Mouse (Mus musculus) kidney, embryonic 15.5 days (tissue): ENCODE results near the gene 4930432M17Rik. TPM values are rescaled to one million over a fixed set of nuclear protein-coding genes. Genes with fewer than 3 reads are reported as not detected.
A peak's percentile ranks its signal among the peaks of the same experiment; 100 is the strongest.

Experiments
- ATAC-seq: fragments of 200-750 bp; cut with Nextera tagmentation; replicated peaks from 2 replicates; pipeline ENCODE4 v1.8.0; 2017; ENCODE audit warnings: moderate TSS enrichment; ENCODE audit not compliant: low FRiP score
- H3K27ac ChIP-seq: fragments of 300-500 bp; sonication (generic); 2 replicates; pipeline ENCODE4 v1.5.1; 2015; ENCODE audit warnings: mild to moderate bottlenecking, inconsistent platforms
- H3K27me3 ChIP-seq: fragments of 300-500 bp; sonication (generic); 2 replicates; pipeline ENCODE4 v1.6.1; 2015; ENCODE audit warnings: inconsistent platforms
- H3K36me3 ChIP-seq: fragments of 300-500 bp; sonication (generic); 2 replicates; pipeline ENCODE4 v1.6.1; 2015; ENCODE audit warnings: inconsistent platforms
- H3K4me1 ChIP-seq: fragments of 300-500 bp; sonication (generic); 2 replicates; pipeline ENCODE4 v1.6.1; 2015; ENCODE audit warnings: inconsistent platforms
- H3K4me2 ChIP-seq: fragments of 300-500 bp; sonication (generic); 2 replicates; pipeline ENCODE4 v1.6.1; 2015; ENCODE audit warnings: moderate library complexity, mild to moderate bottlenecking, inconsistent platforms
- H3K4me3 ChIP-seq: fragments of 300-500 bp; sonication (generic); replicated peaks from 2 replicates; pipeline ENCODE4 v1.5.1; 2015; ENCODE audit warnings: mild to moderate bottlenecking, inconsistent platforms
- H3K9ac ChIP-seq: fragments of 300-500 bp; sonication (generic); 2 replicates; pipeline ENCODE4 v1.6.1; 2015; ENCODE audit warnings: mild to moderate bottlenecking, inconsistent platforms
- H3K9me3 ChIP-seq: fragments of 300-500 bp; sonication (generic); replicated peaks from 2 replicates; pipeline ENCODE4 v1.6.1; 2016; ENCODE audit warnings: inconsistent platforms
- WGBS: fragments of 180-500 bp; shearing (Covaris S2); methylation state at CpG from one replicate; pipeline ENCODE4 v1.1.7; 2015; ENCODE audit warnings: mixed read lengths; 5-methylcytosine and 5-hydroxymethylcytosine counted together
- polyA plus RNA-seq: library from polyadenylated mRNA; unstranded; fragments of >200 nt; fragmentation: Nextera tagmentation; extraction: Ambion mirVana; gene quantifications from 2 replicates; pipeline ENCODE4 v1.2.1, GENCODE M21; 2015

The 4930432M17Rik gene
- polyA plus RNA-seq, 1 experiment from 2014 or later, result not detected

GRCm38 (mm10) chr3:121697169-121697568 lies 26.6 kb downstream of the 4930432M17Rik start:
- H3K4me1 ChIP-seq, result 0 out of 2 replicates have a peak, but pooled peaks cover 2% of the 10 kb centered on the region
- no peak overlapping the region for H3K9ac ChIP-seq
- no peak overlapping the region for H3K27ac ChIP-seq
- 88% methylated on average over 7 of the region's 7 CpGs for WGBS
- no peak for ATAC-seq
- H3K27me3 ChIP-seq, result no peaks in the 10 kb centered on the region
- H3K9me3 ChIP-seq, result no peaks in the 10 kb centered on the region
- H3K36me3 ChIP-seq, result no peaks in the 10 kb centered on the region
- H3K4me3 ChIP-seq, result no peak overlapping the region
- no peak overlapping the region for H3K4me2 ChIP-seq

- H3K36me3 ChIP-seq, result no peaks in the 10 kb centered on the region
- H3K4me1 ChIP-seq, result 0 out of 2 replicates have a peak, but pooled peaks cover 2% of the 10 kb centered on the region
- H3K27me3 ChIP-seq, result no peaks in the 10 kb centered on the region
- no peak overlapping the region for H3K4me2 ChIP-seq
- H3K9ac ChIP-seq, result no peak overlapping the region
- no peak overlapping the region for H3K27ac ChIP-seq
- no peak for ATAC-seq
- WGBS, result 80% methylated on average over 4 of the region's 4 CpGs
- H3K9me3 ChIP-seq, result no peaks in the 10 kb centered on the region
- no peak overlapping the region for H3K4me3 ChIP-seq
These were observed 28.8 kb downstream of the 4930432M17Rik start for GRCm38 (mm10) chr3:121699401-121699800.

GRCm38 (mm10) chr3:121699849-121700248 lies 29.3 kb downstream of the 4930432M17Rik start:
- Histone ChIP-seq H3K36me3 (no peaks in the 10 kb centered on the region), H3K9me3 (no peaks in the 10 kb centered on the region), H3K27me3 (no peaks in the 10 kb centered on the region), H3K27ac (no peak overlapping the region), H3K4me3 (no peak overlapping the region), H3K4me2 (no peak overlapping the region), H3K9ac (no peak overlapping the region), H3K4me1 (0 out of 2 replicates have a peak, but pooled peaks cover 2% of the 10 kb centered on the region)
- no peak for ATAC-seq
- WGBS, result 88% methylated on average over 4 of the region's 4 CpGs

GRCm38 (mm10) chr3:121700364-121700952 lies 29.9 kb downstream of the 4930432M17Rik start:
- ATAC-seq, result no peak
- 54% methylated on average over 8 of the region's 8 CpGs for WGBS

GRCm38 (mm10) chr3:121703155-121703879 lies 32.8 kb downstream of the 4930432M17Rik start:
- 0 out of 2 replicates have a peak, but pooled peaks cover 2% of the 10 kb centered on the region for H3K4me1 ChIP-seq
- no peak for ATAC-seq
- no peak overlapping the region for H3K4me2 ChIP-seq
- H3K36me3 ChIP-seq, result no peaks in the 10 kb centered on the region
- H3K9ac ChIP-seq, result no peak overlapping the region
- no peaks in the 10 kb centered on the region for H3K9me3 ChIP-seq
- WGBS, result 86% methylated on average over 7 of the region's 7 CpGs
- no peak overlapping the region for H3K27ac ChIP-seq
- no peaks in the 10 kb centered on the region for H3K27me3 ChIP-seq
- H3K4me3 ChIP-seq, result no peak overlapping the region

More at GRCm38 (mm10) chr3:121700364-121700952, 29.9 kb downstream of the 4930432M17Rik start:
- no peak overlapping the region for H3K9ac ChIP-seq
- no peaks in the 10 kb centered on the region for H3K9me3 ChIP-seq
- H3K36me3 ChIP-seq, result no peaks in the 10 kb centered on the region
- H3K4me2 ChIP-seq, result no peak overlapping the region
- no peaks in the 10 kb centered on the region for H3K27me3 ChIP-seq
- no peak overlapping the region for H3K4me3 ChIP-seq
- H3K4me1 ChIP-seq, result 0 out of 2 replicates have a peak, but pooled peaks cover 2% of the 10 kb centered on the region
- no peak overlapping the region for H3K27ac ChIP-seq

- H3K4me2 ChIP-seq, result no peak overlapping the region
- no peak overlapping the region for H3K27ac ChIP-seq
- H3K9ac ChIP-seq, result no peak overlapping the region
- H3K9me3 ChIP-seq, result no peaks in the 10 kb centered on the region
- no peaks in the 10 kb centered on the region for H3K27me3 ChIP-seq
- H3K4me3 ChIP-seq, result no peak overlapping the region
- WGBS, result 81% methylated on average over 3 of the region's 3 CpGs
- H3K4me1 ChIP-seq, result 0 out of 2 replicates have a peak, but pooled peaks cover 2% of the 10 kb centered on the region
- ATAC-seq, result no peak
- no peaks in the 10 kb centered on the region for H3K36me3 ChIP-seq
These were observed 33.3 kb downstream of the 4930432M17Rik start for GRCm38 (mm10) chr3:121703880-121704243.

GRCm38 (mm10) chr3:121706087-121706486 lies 35.5 kb downstream of the 4930432M17Rik start:
- no peaks in the 10 kb centered on the region for H3K4me1 ChIP-seq
- H3K4me3 ChIP-seq, result no peak overlapping the region
- H3K27ac ChIP-seq, result no peak overlapping the region
- ATAC-seq, result no peak
- H3K9me3 ChIP-seq, result no peaks in the 10 kb centered on the region
- no peak overlapping the region for H3K9ac ChIP-seq
- no peaks in the 10 kb centered on the region for H3K27me3 ChIP-seq
- 72% methylated on average over 5 of the region's 5 CpGs for WGBS
- no peaks in the 10 kb centered on the region for H3K36me3 ChIP-seq
- no peak overlapping the region for H3K4me2 ChIP-seq

- no peaks in the 10 kb centered on the region for H3K36me3 ChIP-seq
- H3K27me3 ChIP-seq, result no peaks in the 10 kb centered on the region
- no peaks in the 10 kb centered on the region for H3K9me3 ChIP-seq
- H3K9ac ChIP-seq, result no peak overlapping the region
- H3K4me1 ChIP-seq, result peaks cover 1% of the 10 kb centered on the region
- H3K4me2 ChIP-seq, result no peak overlapping the region
- no peak overlapping the region for H3K27ac ChIP-seq
- H3K4me3 ChIP-seq, result no peak overlapping the region
- WGBS, result 79% methylated on average over 4 of the region's 4 CpGs
- no peak for ATAC-seq
These were observed 36.5 kb downstream of the 4930432M17Rik start for GRCm38 (mm10) chr3:121707106-121707505.

GRCm38 (mm10) chr3:121710894-121711531 lies 40.5 kb downstream of the 4930432M17Rik start:
- no peaks in the 10 kb centered on the region for H3K9me3 ChIP-seq
- H3K4me1 ChIP-seq, result peaks cover 24% of the 10 kb centered on the region
- no peaks in the 10 kb centered on the region for H3K27me3 ChIP-seq
- no peak overlapping the region for H3K4me2 ChIP-seq
- WGBS, result 88% methylated on average over 7 of the region's 7 CpGs
- no peaks in the 10 kb centered on the region for H3K36me3 ChIP-seq
- H3K4me3 ChIP-seq, result no peak overlapping the region
- ATAC-seq, result no peak
- no peak overlapping the region for H3K27ac ChIP-seq
- H3K9ac ChIP-seq, result no peak overlapping the region

GRCm38 (mm10) chr3:121712222-121712621 lies 41.7 kb downstream of the 4930432M17Rik start:
- no peak overlapping the region for H3K4me2 ChIP-seq
- no peaks in the 10 kb centered on the region for H3K27me3 ChIP-seq
- H3K27ac ChIP-seq, result peak overlapping the region; percentile 28; the same call in 1 of the 2 replicates
- no peaks in the 10 kb centered on the region for H3K36me3 ChIP-seq
- peaks cover 24% of the 10 kb centered on the region for H3K4me1 ChIP-seq
- no peak overlapping the region for H3K9ac ChIP-seq
- no peaks in the 10 kb centered on the region for H3K9me3 ChIP-seq
- no peak overlapping the region for H3K4me3 ChIP-seq
- 35% methylated on average over 4 of the region's 4 CpGs for WGBS
- 0 out of 2 replicates have a peak, but pooled peaks have one; percentile 38 for ATAC-seq

- H3K36me3 ChIP-seq, result no peaks in the 10 kb centered on the region
- H3K27me3 ChIP-seq, result no peaks in the 10 kb centered on the region
- H3K4me1 ChIP-seq, result peaks cover 24% of the 10 kb centered on the region
- H3K9me3 ChIP-seq, result no peaks in the 10 kb centered on the region
- H3K9ac ChIP-seq, result no peak overlapping the region
- H3K4me3 ChIP-seq, result no peak overlapping the region
- 33% methylated on average over 17 of the region's 17 CpGs for WGBS
- H3K4me2 ChIP-seq, result 0 out of 2 replicates have a peak overlapping the region, but pooled peaks have one; percentile 23
- H3K27ac ChIP-seq, result peak overlapping the region; percentile 61
- peak; percentile 30; the same call in 1 of the 2 replicates for ATAC-seq
These were observed 42.7 kb downstream of the 4930432M17Rik start for GRCm38 (mm10) chr3:121713151-121713701.

GRCm38 (mm10) chr3:121713816-121714215 lies 43.3 kb downstream of the 4930432M17Rik start:
- H3K9me3 ChIP-seq, result no peaks in the 10 kb centered on the region
- WGBS, result 51% methylated on average over 8 of the region's 8 CpGs
- no peaks in the 10 kb centered on the region for H3K27me3 ChIP-seq
- no peak overlapping the region for H3K4me3 ChIP-seq
- ATAC-seq, result no peak; the same call in 1 of the 2 replicates
- H3K4me1 ChIP-seq, result peaks cover 24% of the 10 kb centered on the region
- no peak overlapping the region for H3K9ac ChIP-seq
- H3K36me3 ChIP-seq, result no peaks in the 10 kb centered on the region
- H3K27ac ChIP-seq, result peak overlapping the region; percentile 61
- H3K4me2 ChIP-seq, result no peak overlapping the region
